Mouse (Mus musculus) heart, embryonic 16.5 days (tissue): Measurements from ENCODE around the gene Notch1. TPM values are rescaled to one million over a fixed set of nuclear protein-coding genes. Genes with fewer than 3 reads are reported as not detected.
A peak's percentile ranks its signal among the peaks of the same experiment; 100 is the strongest.

ENCODE experiments used
- ATAC-seq: fragments of 200-750 bp; cut with Nextera tagmentation; replicated peaks from 2 replicates; pipeline ENCODE4 v1.8.0; 2017; ENCODE audit warnings: moderate number of reproducible peaks; ENCODE audit not compliant: insufficient read depth, low FRiP score; ENCODE audit errors: extremely low read depth
- H3K27ac ChIP-seq: fragments of 300-500 bp; sonication (generic); 2 replicates; pipeline ENCODE4 v1.5.1; 2014; ENCODE audit warnings: mild to moderate bottlenecking, low read length, control low read depth, moderate library complexity
- H3K27me3 ChIP-seq: fragments of 300-500 bp; sonication (generic); 2 replicates; pipeline ENCODE4 v1.6.1; 2014; ENCODE audit warnings: low read length, mixed read lengths; ENCODE audit not compliant: control insufficient read depth, insufficient read depth
- H3K36me3 ChIP-seq: fragments of 300-500 bp; sonication (generic); 2 replicates; pipeline ENCODE4 v1.6.1; 2014; ENCODE audit not compliant: control insufficient read depth, insufficient read depth
- H3K4me1 ChIP-seq: fragments of 300-500 bp; sonication (generic); 2 replicates; pipeline ENCODE4 v1.6.1; 2014; ENCODE audit warnings: low read length, mixed read lengths; ENCODE audit not compliant: control insufficient read depth, insufficient read depth
- H3K4me2 ChIP-seq: fragments of 300-500 bp; sonication (generic); 2 replicates; pipeline ENCODE4 v1.6.1; 2014; ENCODE audit warnings: low read depth, mild to moderate bottlenecking, control low read depth, low read length
- H3K4me3 ChIP-seq: fragments of 300-500 bp; sonication (generic); 2 replicates; pipeline ENCODE4 v1.5.1; 2014; ENCODE audit warnings: mild to moderate bottlenecking, control low read depth, low read length
- H3K9ac ChIP-seq: fragments of 300-500 bp; sonication (generic); 2 replicates; pipeline ENCODE4 v1.6.1; 2014; ENCODE audit warnings: low read length, control low read depth
- H3K9me3 ChIP-seq: fragments of 300-500 bp; sonication (generic); replicated peaks from 2 replicates; pipeline ENCODE4 v1.6.1; 2016; ENCODE audit warnings: low read length; ENCODE audit not compliant: control insufficient read depth
- WGBS: fragments of 180-500 bp; shearing (Covaris S2); extraction: QIAGEN DNeasy Blood & Tissue Kit; methylation state at CpG from one replicate; pipeline ENCODE4 v1.1.7; 2014; 5-methylcytosine and 5-hydroxymethylcytosine counted together
- polyA plus RNA-seq: library from polyadenylated mRNA; unstranded; fragments of >200 nt; fragmentation: Nextera tagmentation; extraction: Ambion mirVana; gene quantifications from 2 replicates; pipeline ENCODE4 v1.2.1, GENCODE M21; 2015

Gene Notch1
- polyA plus RNA-seq, 1 experiment from 2014 or later = 21.8 TPM

- Histone ChIP-seq H3K9ac (peak overlapping the region; percentile 86), H3K36me3 (0 out of 2 replicates have a peak, but pooled peaks cover 4% of the 10 kb centered on the region), H3K27me3 (no peaks in the 10 kb centered on the region), H3K27ac (peak overlapping the region; percentile 68), H3K4me3 (peak overlapping the region; percentile 75), H3K4me1 (peaks cover 56% of the 10 kb centered on the region), H3K4me2 (peak overlapping the region; percentile 75), H3K9me3 (no peaks in the 10 kb centered on the region)
- ATAC-seq = no peak
- WGBS = 68% methylated on average over 4 of the region's 4 CpGs
Observed at GRCm38 (mm10) chr2:26500027-26500598, 16.4 kb downstream of the Notch1 start.

- Histone ChIP-seq H3K4me2 (peak overlapping the region; percentile 75), H3K4me3 (peak overlapping the region; percentile 75; the same call in 1 of the 2 replicates), H3K4me1 (peaks cover 61% of the 10 kb centered on the region), H3K9me3 (no peaks in the 10 kb centered on the region), H3K27me3 (no peaks in the 10 kb centered on the region), H3K36me3 (0 out of 2 replicates have a peak, but pooled peaks cover 4% of the 10 kb centered on the region), H3K27ac (peak overlapping the region; percentile 58), H3K9ac (no peak overlapping the region)
- no peak for ATAC-seq
- 52% methylated on average over 8 of the region's 8 CpGs for WGBS
Observed at GRCm38 (mm10) chr2:26498694-26499093, 17.8 kb downstream of the Notch1 start.

- peak overlapping the region; percentile 75 for H3K4me2 ChIP-seq
Observed at GRCm38 (mm10) chr2:26497861-26498533, 18.5 kb downstream of the Notch1 start.

GRCm38 (mm10) chr2:26496451-26496850 is 20.0 kb downstream of the Notch1 start:
- Histone ChIP-seq H3K4me1 (peaks cover 71% of the 10 kb centered on the region), H3K4me2 (peak overlapping the region; percentile 75; the same call in 1 of the 2 replicates), H3K27ac (peak overlapping the region; percentile 88), H3K9me3 (no peaks in the 10 kb centered on the region), H3K9ac (0 out of 2 replicates have a peak overlapping the region, but pooled peaks have one; percentile 17), H3K4me3 (no peak overlapping the region), H3K36me3 (0 out of 2 replicates have a peak, but pooled peaks cover 4% of the 10 kb centered on the region), H3K27me3 (no peaks in the 10 kb centered on the region)
- WGBS = 77% methylated on average over 3 of the region's 3 CpGs
- ATAC-seq = no peak

More at GRCm38 (mm10) chr2:26497861-26498533, 18.5 kb downstream of the Notch1 start:
- peak overlapping the region; percentile 47; the same call in 1 of the 2 replicates for H3K9ac ChIP-seq
- no peaks in the 10 kb centered on the region for H3K9me3 ChIP-seq
- H3K27me3 ChIP-seq = no peaks in the 10 kb centered on the region
- H3K36me3 ChIP-seq = 0 out of 2 replicates have a peak, but pooled peaks cover 4% of the 10 kb centered on the region
- 45% methylated on average over 11 of the region's 11 CpGs for WGBS
- H3K4me1 ChIP-seq = peaks cover 67% of the 10 kb centered on the region
- no peak for ATAC-seq
- H3K27ac ChIP-seq = peak overlapping the region; percentile 88
- peak overlapping the region; percentile 75 for H3K4me3 ChIP-seq

GRCm38 (mm10) chr2:26495701-26496100 is 20.8 kb downstream of the Notch1 start:
- no peak for ATAC-seq
- H3K36me3 ChIP-seq = 0 out of 2 replicates have a peak, but pooled peaks cover 4% of the 10 kb centered on the region
- WGBS = 66% methylated on average over 2 of the region's 2 CpGs
- H3K4me2 ChIP-seq = peak overlapping the region; percentile 51
- no peaks in the 10 kb centered on the region for H3K27me3 ChIP-seq
- no peaks in the 10 kb centered on the region for H3K9me3 ChIP-seq
- H3K9ac ChIP-seq = no peak overlapping the region
- H3K4me3 ChIP-seq = no peak overlapping the region
- peak overlapping the region; percentile 88 for H3K27ac ChIP-seq
- peaks cover 75% of the 10 kb centered on the region for H3K4me1 ChIP-seq

- no peak for ATAC-seq
- H3K9ac ChIP-seq = no peak overlapping the region; the same call in 1 of the 2 replicates
- H3K4me1 ChIP-seq = peaks cover 77% of the 10 kb centered on the region
- H3K4me2 ChIP-seq = peak overlapping the region; percentile 51
- H3K27ac ChIP-seq = peak overlapping the region; percentile 88
- 54% methylated on average over 5 of the region's 5 CpGs for WGBS
- H3K9me3 ChIP-seq = no peaks in the 10 kb centered on the region
- H3K27me3 ChIP-seq = no peaks in the 10 kb centered on the region
- 0 out of 2 replicates have a peak, but pooled peaks cover 4% of the 10 kb centered on the region for H3K36me3 ChIP-seq
- peak overlapping the region; percentile 13; the same call in 1 of the 2 replicates for H3K4me3 ChIP-seq
Observed at GRCm38 (mm10) chr2:26494991-26495390, 21.5 kb downstream of the Notch1 start.

GRCm38 (mm10) chr2:26494396-26494795 is 22.1 kb downstream of the Notch1 start:
- WGBS = 42% methylated on average over 7 of the region's 7 CpGs
- Histone ChIP-seq H3K4me2 (peak overlapping the region; percentile 51), H3K9ac (no peak overlapping the region; the same call in 1 of the 2 replicates), H3K27me3 (no peaks in the 10 kb centered on the region), H3K4me1 (peaks cover 77% of the 10 kb centered on the region), H3K9me3 (no peaks in the 10 kb centered on the region), H3K27ac (peak overlapping the region; percentile 88), H3K4me3 (peak overlapping the region; percentile 5; the same call in 1 of the 2 replicates), H3K36me3 (0 out of 2 replicates have a peak, but pooled peaks cover 4% of the 10 kb centered on the region)
- ATAC-seq = no peak

GRCm38 (mm10) chr2:26493021-26493781 is 23.3 kb downstream of the Notch1 start:
- Histone ChIP-seq H3K9me3 (no peaks in the 10 kb centered on the region), H3K36me3 (0 out of 2 replicates have a peak, but pooled peaks cover 2% of the 10 kb centered on the region), H3K4me2 (peak overlapping the region; percentile 51), H3K27me3 (no peaks in the 10 kb centered on the region), H3K4me1 (peaks cover 85% of the 10 kb centered on the region), H3K9ac (peak overlapping the region; percentile 24), H3K27ac (peak overlapping the region; percentile 88), H3K4me3 (peak overlapping the region; percentile 13)
- WGBS = 42% methylated on average over 9 of the region's 9 CpGs
- ATAC-seq = peak; percentile 19; the same call in 1 of the 2 replicates
